22 mouse cellular contexts compared by ENCODE assay signal in genomic region chrX:109392908-109393307, GRCm38 (mm10).
DNase-seq lines count a peak whose midpoint lies in the region; ATAC-seq and TF ChIP-seq lines count a peak whose summit lies in the region.
"Had no signal": no experiment of that assay in that cellular context is flagged by ENCODE, and none has a peak within 500 bp of the region (broad histone marks: within the 10 kb centered on the region; RNA-seq: fewer than 3 reads in every experiment).

No protein-coding gene starts in this region.

- H3K9ac ChIP-seq in embryonic facial prominence, embryonic 11.5 days (replicated peaks; ENCODE audit: low read length), result no peak overlapping the region
- no peak overlapping the region for H3K9ac ChIP-seq in kidney, postnatal 0 days (ENCODE audit: low read depth, low read length)
- H3K9ac ChIP-seq: heart, embryonic 13.5 days; limb, embryonic 13.5 days; midbrain, embryonic 13.5 days; stomach, embryonic 15.5 days had no signal

- no peaks in the 10 kb centered on the region for H3K4me1 ChIP-seq in embryonic facial prominence, embryonic 11.5 days (ENCODE audit: control insufficient read depth, insufficient read depth, low read length)
- H3K4me1 ChIP-seq in embryonic facial prominence, embryonic 10.5 days, result no peaks in the 10 kb centered on the region
- no peaks in the 10 kb centered on the region for H3K4me1 ChIP-seq in kidney, postnatal 0 days (replicated peaks; ENCODE audit: insufficient read depth, low read length)
- H3K4me1 ChIP-seq: heart, embryonic 13.5 days; limb, embryonic 13.5 days; midbrain, embryonic 13.5 days; stomach, embryonic 15.5 days had no signal

- no peak overlapping the region for H3K4me2 ChIP-seq in embryonic facial prominence, embryonic 11.5 days (ENCODE audit: low read depth, low read length)
- H3K4me2 ChIP-seq in kidney, postnatal 0 days (ENCODE audit: low read length), result no peak overlapping the region
- H3K4me2 ChIP-seq: heart, embryonic 13.5 days; limb, embryonic 13.5 days; midbrain, embryonic 13.5 days; stomach, embryonic 15.5 days had no signal

- no peak overlapping the region for H3K4me3 ChIP-seq in embryonic facial prominence, embryonic 11.5 days (ENCODE audit: low read depth, low read length)
- no peak overlapping the region for H3K4me3 ChIP-seq in embryonic facial prominence, embryonic 10.5 days
- no peak overlapping the region for H3K4me3 ChIP-seq in kidney, postnatal 0 days (replicated peaks; ENCODE audit: low read depth, low read length)
- H3K4me3 ChIP-seq: heart, embryonic 13.5 days; limb, embryonic 13.5 days; midbrain, embryonic 13.5 days; stomach, embryonic 15.5 days had no signal

- no peaks in the 10 kb centered on the region for H3K27me3 ChIP-seq in embryonic facial prominence, embryonic 11.5 days (ENCODE audit: control insufficient read depth, insufficient read depth, low read length)
- no peaks in the 10 kb centered on the region for H3K27me3 ChIP-seq in embryonic facial prominence, embryonic 10.5 days (replicated peaks; ENCODE audit: low read depth, poor library complexity, severe bottlenecking)
- H3K27me3 ChIP-seq in kidney, postnatal 0 days (ENCODE audit: insufficient read depth, low read length), result no peaks in the 10 kb centered on the region
- H3K27me3 ChIP-seq: heart, embryonic 13.5 days; limb, embryonic 13.5 days; midbrain, embryonic 13.5 days; stomach, embryonic 15.5 days had no signal

- ATAC-seq in embryonic facial prominence, embryonic 11.5 days (replicated peaks; ENCODE audit: insufficient number of reproducible peaks, low FRiP score, low TSS enrichment, low read depth), result no peak
- ATAC-seq in kidney, postnatal 0 days (replicated peaks; ENCODE audit: low FRiP score, low read depth), result no peak
- ATAC-seq: midbrain, embryonic 13.5 days; Patski had no signal

- H3K9me3 ChIP-seq in embryonic facial prominence, embryonic 11.5 days (replicated peaks; ENCODE audit: control insufficient read depth, low read length), result no peaks in the 10 kb centered on the region
- no peaks in the 10 kb centered on the region for H3K9me3 ChIP-seq in embryonic facial prominence, embryonic 10.5 days
- H3K9me3 ChIP-seq in kidney, postnatal 0 days (replicated peaks; ENCODE audit: low read length), result no peaks in the 10 kb centered on the region
- H3K9me3 ChIP-seq: limb, embryonic 13.5 days; midbrain, embryonic 13.5 days; stomach, embryonic 15.5 days had no signal

- no peaks in the 10 kb centered on the region for H3K36me3 ChIP-seq in embryonic facial prominence, embryonic 11.5 days (replicated peaks; ENCODE audit: control insufficient read depth, insufficient read depth, low read depth, low read length)
- no peaks in the 10 kb centered on the region for H3K36me3 ChIP-seq in embryonic facial prominence, embryonic 10.5 days (replicated peaks)
- no peaks in the 10 kb centered on the region for H3K36me3 ChIP-seq in kidney, postnatal 0 days (ENCODE audit: insufficient read depth, low read length)
- H3K36me3 ChIP-seq: heart, embryonic 13.5 days; limb, embryonic 13.5 days; midbrain, embryonic 13.5 days; stomach, embryonic 15.5 days had no signal

- H3K27ac ChIP-seq in embryonic facial prominence, embryonic 11.5 days (replicated peaks; ENCODE audit: low read depth, low read length), result no peak overlapping the region
- no peak overlapping the region for H3K27ac ChIP-seq in embryonic facial prominence, embryonic 10.5 days (replicated peaks)
- H3K27ac ChIP-seq in kidney, postnatal 0 days, result no peak overlapping the region
- H3K27ac ChIP-seq: heart, embryonic 13.5 days; limb, embryonic 13.5 days; midbrain, embryonic 13.5 days; stomach, embryonic 15.5 days had no signal

- WGBS in embryonic facial prominence, embryonic 11.5 days, result 65% methylated on average over 3 of the region's 3 CpGs
- 65% methylated on average over 3 of the region's 3 CpGs for WGBS in embryonic facial prominence, embryonic 10.5 days
- 60% methylated on average over 3 of the region's 3 CpGs for WGBS in kidney, postnatal 0 days

- TF ChIP-seq CTCF in kidney, postnatal 0 days (IDR thresholded peaks at IDR 0.05; ENCODE audit: low read depth), result 0 out of 2 replicates have a peak, but pooled peaks have one; percentile 13

- peak; percentile 2 for DNase-seq in embryonic facial prominence, embryonic 11.5 days (ENCODE audit: low spot score)
- no peak for DNase-seq in embryonic facial prominence, embryonic 10.5 days (ENCODE audit: low spot score)
- DNase-seq in kidney, postnatal 0 days (ENCODE audit: low spot score), result no peak
- DNase-seq in kidney, postnatal 14 days, result no peak
- DNase-seq in retina, embryonic 14.5 days (ENCODE audit: low spot score), result peak; percentile 3
- no peak for DNase-seq in retina, postnatal 1 day
- DNase-seq in thymus, adult 18-20 months, result no peak
- DNase-seq in cerebellum, postnatal 25 days, result no peak
- DNase-seq: adrenal gland, postnatal 10 days; cerebellum, adult 11 months; cerebellum, postnatal 36 days; gastrocnemius, postnatal 14 days; heart, adult 18-20 months; kidney, adult 2 months; kidney, postnatal 36 days; layer of hippocampus, adult 9-11 months; lung, postnatal 10 days had no signal

Comparison
In these comparisons a context has a peak if more than half of its experiments do, and no peak if none do; other contexts are left out.
1. DNase-seq: peak in embryonic facial prominence, embryonic 11.5 days (single experiment) and retina, embryonic 14.5 days (single experiment); none in embryonic facial prominence, embryonic 10.5 days (single experiment), kidney, postnatal 0 days (single experiment), kidney, postnatal 14 days (single experiment), retina, postnatal 1 day (single experiment), thymus, adult 18-20 months (0 of 2) and cerebellum, postnatal 25 days (0 of 2).